Mouse (Mus musculus) hindbrain, embryonic 10.5 days (tissue): ENCODE results near the gene Exoc6. TPM values are rescaled to one million over a fixed set of nuclear protein-coding genes. Genes with fewer than 3 reads are reported as not detected.

Experiments
- DNase-seq: peaks from one replicate; pipeline ENCODE4 v3.0.0-alpha.2; 2017; ENCODE audit warnings: low spot score
- H3K27ac ChIP-seq: fragments of 300-500 bp; sonication (generic); 2 replicates; pipeline ENCODE4 v1.5.1; 2016; ENCODE audit warnings: mild to moderate bottlenecking, moderate library complexity
- H3K27me3 ChIP-seq: fragments of 300-500 bp; sonication (generic); 2 replicates; pipeline ENCODE4 v1.6.1; 2016; ENCODE audit warnings: mild to moderate bottlenecking; ENCODE audit not compliant: poor library complexity, insufficient read depth, severe bottlenecking
- H3K36me3 ChIP-seq: fragments of 300-500 bp; sonication (generic); 2 replicates; pipeline ENCODE4 v1.6.1; 2016; ENCODE audit warnings: mild to moderate bottlenecking, moderate library complexity
- H3K4me1 ChIP-seq: fragments of 300-500 bp; sonication (generic); replicated peaks from 2 replicates; pipeline ENCODE4 v1.6.1; 2016; ENCODE audit warnings: mild to moderate bottlenecking
- H3K4me3 ChIP-seq: fragments of 300-500 bp; sonication (generic); 2 replicates; pipeline ENCODE4 v1.5.1; 2016; ENCODE audit warnings: mild to moderate bottlenecking, moderate library complexity
- H3K9me3 ChIP-seq: fragments of 300-500 bp; sonication (generic); 2 replicates; pipeline ENCODE4 v1.6.1; 2016; ENCODE audit warnings: mild to moderate bottlenecking, moderate library complexity
- WGBS: fragments of 180-500 bp; shearing (Covaris S2); methylation state at CpG from one replicate; pipeline ENCODE4 v1.1.7; 2016; 5-methylcytosine and 5-hydroxymethylcytosine counted together
- polyA plus RNA-seq: library from polyadenylated mRNA; unstranded; fragments of >200 nt; fragmentation: Nextera tagmentation; extraction: Ambion mirVana; gene quantifications from 2 replicates; pipeline ENCODE4 v1.2.1, GENCODE M21; 2016

The Exoc6 gene
- polyA plus RNA-seq, 1 experiment from 2014 or later: 6.7 TPM

DNA sequence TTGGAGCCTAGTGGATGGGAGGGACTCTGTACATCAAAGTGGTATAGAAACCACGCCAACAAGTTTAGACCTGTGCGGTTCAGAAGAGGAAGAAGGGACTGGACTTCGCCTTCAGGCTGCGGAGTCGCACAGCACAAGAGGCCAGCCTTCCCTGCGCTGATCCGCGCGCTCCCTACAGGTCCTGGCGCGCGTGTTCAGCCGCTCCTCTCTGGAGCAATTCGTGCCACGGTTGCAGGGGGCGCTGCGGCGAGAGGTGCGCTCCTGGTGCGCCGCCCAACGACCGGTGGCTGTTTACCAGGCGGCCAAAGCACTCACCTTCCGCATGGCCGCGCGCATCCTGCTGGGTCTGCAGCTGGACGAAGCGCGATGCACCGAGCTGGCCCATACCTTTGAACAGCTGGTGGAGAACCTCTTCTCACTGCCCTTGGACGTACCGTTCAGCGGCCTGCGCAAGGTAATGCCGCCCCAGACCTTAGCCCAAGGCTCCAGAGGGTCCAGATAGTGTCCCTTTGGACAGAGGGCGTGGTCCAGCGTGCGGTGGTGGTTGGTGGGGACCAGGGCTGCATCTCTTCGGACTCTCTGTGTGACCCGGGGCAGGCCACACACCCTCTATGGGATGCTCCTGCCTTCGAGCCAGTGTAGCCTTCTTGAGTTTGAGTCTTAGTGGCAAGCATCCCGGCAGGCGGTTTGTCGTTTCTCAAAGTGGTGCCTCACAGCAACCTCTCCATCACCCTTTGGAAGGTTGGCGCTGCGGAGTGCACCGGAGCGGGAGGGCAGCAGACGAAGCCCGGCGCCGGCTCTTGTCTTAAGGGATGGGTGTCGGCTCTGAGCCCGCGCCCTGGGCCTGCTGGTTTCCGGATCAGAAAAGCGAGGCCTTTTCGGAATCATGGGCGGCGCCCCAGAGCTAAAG lies 137.0 kb downstream of the Exoc6 start:
- WGBS: 3% methylated on average over 62 of the region's 62 CpGs
- Histone ChIP-seq H3K9me3 (no peaks in the 10 kb centered on the region), H3K4me3 (peak overlapping the region; percentile 42), H3K27me3 (peaks cover 100% of the 10 kb centered on the region), H3K27ac (peak overlapping the region; percentile 66), H3K36me3 (no peaks in the 10 kb centered on the region), H3K4me1 (peaks cover 42% of the 10 kb centered on the region)
- DNase-seq: peak; percentile 71

- 49% methylated on average over 5 of the region's 5 CpGs for WGBS
- no peak for DNase-seq
- H3K27me3 ChIP-seq: peaks cover 100% of the 10 kb centered on the region
- no peak overlapping the region for H3K4me3 ChIP-seq
- no peaks in the 10 kb centered on the region for H3K36me3 ChIP-seq
- H3K9me3 ChIP-seq: no peaks in the 10 kb centered on the region
- H3K4me1 ChIP-seq: peaks cover 49% of the 10 kb centered on the region
- H3K27ac ChIP-seq: no peak overlapping the region
Measured at GRCm38 (mm10) chr19:37689478-37689877, 139.3 kb downstream of the Exoc6 start.

DNA sequence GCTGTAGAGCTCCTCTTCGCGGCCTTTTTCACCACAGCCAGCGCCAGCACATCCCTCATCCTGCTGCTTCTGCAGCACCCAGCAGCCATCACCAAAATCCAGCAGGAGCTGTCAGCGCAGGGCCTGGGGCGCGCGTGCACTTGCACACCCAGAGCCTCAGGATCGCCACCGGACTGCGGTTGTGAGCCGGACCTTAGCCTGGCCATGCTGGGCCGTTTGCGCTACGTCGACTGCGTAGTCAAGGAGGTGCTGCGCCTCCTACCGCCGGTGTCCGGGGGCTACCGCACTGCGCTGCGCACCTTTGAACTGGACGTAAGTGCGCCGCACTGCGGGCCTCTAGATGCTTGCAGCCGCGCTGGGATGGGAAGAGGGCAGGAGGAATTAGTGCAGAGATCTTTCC lies 140.5 kb downstream of the Exoc6 start:
- H3K27me3 ChIP-seq: peaks cover 100% of the 10 kb centered on the region
- no peaks in the 10 kb centered on the region for H3K36me3 ChIP-seq
- peak overlapping the region; percentile 38 for H3K4me3 ChIP-seq
- no peak overlapping the region for H3K27ac ChIP-seq
- H3K4me1 ChIP-seq: peaks cover 40% of the 10 kb centered on the region
- 3% methylated on average over 29 of the region's 29 CpGs for WGBS
- DNase-seq: peak; percentile 73
- H3K9me3 ChIP-seq: no peaks in the 10 kb centered on the region

- H3K9me3 ChIP-seq: no peaks in the 10 kb centered on the region
- H3K27ac ChIP-seq: peak overlapping the region; percentile 40; the same call in 1 of the 2 replicates
- WGBS: 2% methylated on average over 40 of the region's 40 CpGs
Measured at GRCm38 (mm10) chr19:37692879-37693278, 142.7 kb downstream of the Exoc6 start.

DNA sequence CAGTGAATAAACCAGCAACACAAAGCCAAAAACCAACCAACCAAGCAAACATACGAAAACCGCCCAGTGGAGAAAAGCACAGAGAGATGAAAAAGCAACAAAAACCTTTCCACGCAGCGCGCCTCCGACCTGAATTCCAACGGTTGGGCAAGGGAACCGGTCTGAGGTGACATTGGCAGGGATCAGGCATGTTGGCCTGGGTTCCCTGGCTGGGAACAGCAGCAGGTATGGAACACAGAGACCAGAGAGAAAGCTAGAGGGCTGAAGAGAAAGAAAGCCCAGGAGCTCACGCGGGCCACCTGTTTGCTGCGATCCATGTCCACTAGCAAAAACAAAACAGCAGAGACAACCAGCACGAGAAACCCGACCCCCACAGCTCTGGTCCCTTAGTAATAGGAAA lies 144.9 kb downstream of the Exoc6 start:
- H3K4me3 ChIP-seq: peak overlapping the region; percentile 51; the same call in 1 of the 2 replicates
- H3K27me3 ChIP-seq: peaks cover 100% of the 10 kb centered on the region
- no peaks in the 10 kb centered on the region for H3K36me3 ChIP-seq
- no peak for DNase-seq
- H3K27ac ChIP-seq: no peak overlapping the region
- H3K4me1 ChIP-seq: peaks cover 57% of the 10 kb centered on the region
- H3K9me3 ChIP-seq: no peaks in the 10 kb centered on the region
- WGBS: 18% methylated on average over 13 of the region's 13 CpGs

More at GRCm38 (mm10) chr19:37692879-37693278, 142.7 kb downstream of the Exoc6 start:
- peak overlapping the region; percentile 50 for H3K4me3 ChIP-seq
- peak; percentile 72 for DNase-seq
- H3K27me3 ChIP-seq: peaks cover 100% of the 10 kb centered on the region
- no peaks in the 10 kb centered on the region for H3K36me3 ChIP-seq
- H3K4me1 ChIP-seq: peaks cover 41% of the 10 kb centered on the region

DNA sequence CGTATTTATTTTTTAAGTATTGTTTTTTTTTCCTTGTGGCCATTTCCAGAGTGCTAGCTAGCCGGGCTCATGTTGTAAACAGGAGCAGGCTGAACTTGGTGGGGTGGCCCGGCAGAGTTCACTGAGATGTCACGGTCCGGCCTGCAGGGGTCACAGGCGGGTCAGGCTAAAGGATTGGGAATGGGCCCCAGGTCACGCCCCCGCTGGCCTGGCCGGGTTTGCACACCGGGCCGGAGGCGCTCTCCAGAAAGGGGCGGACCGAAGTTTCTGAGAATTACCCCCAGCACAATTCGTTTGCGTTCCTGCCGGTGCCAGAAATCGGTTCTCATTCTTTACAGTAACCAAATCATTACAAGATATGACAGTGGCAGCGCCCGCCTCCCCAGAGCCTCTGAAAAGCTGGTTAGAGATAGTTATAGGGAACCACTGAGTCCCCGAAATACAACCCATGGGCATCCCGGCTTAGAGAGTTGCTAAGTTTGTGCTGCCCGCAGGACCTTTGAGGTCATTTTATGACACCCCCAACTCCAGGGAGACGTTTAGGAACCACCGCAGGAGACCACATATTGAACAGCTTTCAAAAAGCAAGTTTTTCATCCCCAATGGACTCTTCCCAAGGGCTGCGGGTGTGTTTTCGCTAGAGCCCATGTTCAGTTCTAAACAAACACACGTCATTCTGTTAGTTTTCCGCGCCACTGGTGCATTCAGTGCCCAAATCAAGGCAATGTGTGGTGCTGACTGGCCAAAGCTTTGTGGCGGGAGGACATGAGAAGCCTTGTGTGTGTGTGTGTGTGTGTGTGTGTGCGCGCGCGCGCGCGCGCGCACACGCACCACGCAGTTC lies 145.8 kb downstream of the Exoc6 start:
- WGBS: 2% methylated on average over 42 of the region's 42 CpGs
- peaks cover 51% of the 10 kb centered on the region for H3K4me1 ChIP-seq
- H3K36me3 ChIP-seq: no peaks in the 10 kb centered on the region
- H3K27ac ChIP-seq: no peak overlapping the region
- peak overlapping the region; percentile 51 for H3K4me3 ChIP-seq
- peaks cover 100% of the 10 kb centered on the region for H3K27me3 ChIP-seq
- no peaks in the 10 kb centered on the region for H3K9me3 ChIP-seq
- peak; percentile 67 for DNase-seq

DNA sequence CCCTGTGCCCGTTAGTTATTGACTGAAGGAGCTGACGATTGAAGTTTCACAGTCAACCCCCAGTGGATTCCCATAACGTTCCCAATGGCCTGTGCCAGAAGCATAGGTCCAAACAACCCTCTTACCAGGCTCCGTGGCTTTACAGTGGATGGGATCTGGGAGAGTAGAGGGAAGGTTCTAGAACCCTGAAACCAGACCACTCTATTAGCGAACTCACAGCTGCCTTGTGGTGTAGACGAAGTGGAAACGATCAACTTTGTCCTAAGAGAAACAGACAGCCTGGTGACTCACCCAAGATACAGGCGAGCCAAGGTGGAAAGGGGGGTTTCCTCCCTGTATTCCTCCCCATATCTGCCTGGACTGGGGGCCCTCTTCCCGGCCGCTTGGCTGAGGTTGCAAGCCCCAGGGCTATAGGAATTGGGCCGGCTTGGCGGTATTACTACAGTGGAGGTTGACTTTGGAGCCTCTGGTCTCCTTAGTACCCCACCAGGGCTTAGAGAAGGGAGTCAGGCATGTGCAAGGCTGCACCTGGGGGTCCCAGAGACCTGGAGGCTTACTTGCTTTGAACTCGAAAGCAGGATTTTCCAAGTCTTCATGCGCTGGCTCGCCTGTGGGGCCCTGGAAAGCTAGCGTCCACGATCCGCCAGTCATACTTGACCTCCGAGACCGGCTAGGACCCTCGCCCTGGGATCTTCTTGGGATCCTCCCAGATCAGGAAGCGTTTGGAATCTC lies 146.6 kb downstream of the Exoc6 start:
- H3K4me3 ChIP-seq: peak overlapping the region; percentile 51
- 3% methylated on average over 22 of the region's 22 CpGs for WGBS
- H3K9me3 ChIP-seq: no peaks in the 10 kb centered on the region
- H3K4me1 ChIP-seq: peaks cover 50% of the 10 kb centered on the region
- peaks cover 100% of the 10 kb centered on the region for H3K27me3 ChIP-seq
- H3K36me3 ChIP-seq: no peaks in the 10 kb centered on the region
- no peak overlapping the region for H3K27ac ChIP-seq
- DNase-seq: peak; percentile 44

GRCm38 (mm10) chr19:37697335-37697636 lies 147.1 kb downstream of the Exoc6 start:
- Histone ChIP-seq H3K4me3 (peak overlapping the region; percentile 51), H3K4me1 (peaks cover 50% of the 10 kb centered on the region), H3K36me3 (no peaks in the 10 kb centered on the region), H3K27me3 (peaks cover 100% of the 10 kb centered on the region), H3K27ac (no peak overlapping the region), H3K9me3 (no peaks in the 10 kb centered on the region)
- under 1% methylated on average over 18 of the region's 18 CpGs for WGBS
- DNase-seq: peak; percentile 44

DNA sequence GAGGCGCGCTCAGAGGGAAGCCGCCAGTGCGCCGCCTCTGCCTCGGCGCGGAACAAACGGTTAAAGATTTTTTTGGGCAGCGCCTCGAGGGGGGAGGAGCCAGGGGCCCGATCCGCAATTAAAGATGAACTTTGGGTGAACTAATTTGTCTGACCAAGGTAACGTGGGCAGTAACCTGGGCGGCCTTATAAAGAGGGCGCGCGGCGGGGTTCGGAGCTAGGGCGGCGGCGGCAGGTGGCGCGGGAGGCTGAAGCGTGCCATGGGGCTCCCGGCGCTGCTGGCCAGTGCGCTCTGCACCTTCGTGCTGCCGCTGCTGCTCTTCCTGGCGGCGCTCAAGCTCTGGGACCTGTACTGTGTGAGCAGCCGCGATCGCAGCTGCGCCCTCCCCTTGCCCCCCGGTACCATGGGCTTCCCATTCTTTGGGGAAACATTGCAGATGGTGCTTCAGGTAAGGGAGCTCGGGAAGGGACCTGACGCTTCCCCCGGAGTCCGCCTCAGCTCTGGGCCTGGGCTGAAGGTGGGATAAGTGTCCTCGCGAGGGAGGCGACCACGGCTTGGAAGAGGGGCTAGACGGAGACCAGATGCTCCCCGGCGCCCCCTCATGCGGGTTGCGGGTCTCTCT lies 147.5 kb downstream of the Exoc6 start, which contains the start of gene Cyp26a1:
Gene Cyp26a1, plus strand, starts transcription at position 148 of the 622 bp plus-strand sequence.
- DNase-seq: peak; percentile 61
- H3K4me3 ChIP-seq: peak within 1 kb of the TSS; percentile 51
- peak within 1 kb of the TSS; percentile 69 for H3K27ac ChIP-seq
- H3K4me1 ChIP-seq: peaks cover 47% of the 10 kb centered on the region
- no peaks in the 10 kb centered on the region for H3K36me3 ChIP-seq
- WGBS: under 1% methylated on average over 51 of the region's 51 CpGs
- no peaks in the 10 kb centered on the region for H3K9me3 ChIP-seq
- peaks cover 100% of the 10 kb centered on the region for H3K27me3 ChIP-seq

- no peaks in the 10 kb centered on the region for H3K9me3 ChIP-seq
- H3K4me3 ChIP-seq: peak overlapping the region; percentile 51
- H3K27ac ChIP-seq: peak overlapping the region; percentile 69
- DNase-seq: peak; percentile 58
- H3K27me3 ChIP-seq: peaks cover 100% of the 10 kb centered on the region
- H3K4me1 ChIP-seq: peaks cover 40% of the 10 kb centered on the region
- no peaks in the 10 kb centered on the region for H3K36me3 ChIP-seq
- WGBS: under 1% methylated on average over 63 of the region's 63 CpGs
Measured at GRCm38 (mm10) chr19:37698273-37699160, 148.3 kb downstream of the Exoc6 start.

GRCm38 (mm10) chr19:37699711-37700110 lies 149.5 kb downstream of the Exoc6 start:
- Histone ChIP-seq H3K27ac (no peak overlapping the region), H3K4me1 (peaks cover 40% of the 10 kb centered on the region), H3K36me3 (no peaks in the 10 kb centered on the region), H3K27me3 (peaks cover 99% of the 10 kb centered on the region), H3K9me3 (no peaks in the 10 kb centered on the region), H3K4me3 (0 out of 2 replicates have a peak overlapping the region, but pooled peaks have one; percentile 11)
- WGBS: 23% methylated on average over 9 of the region's 9 CpGs
- no peak for DNase-seq
